Mouse (Mus musculus) midbrain, embryonic 15.5 days (tissue): ENCODE measurements at regions not wholly inside any gene's neighbourhood (a gene's known extent, or its start where the extent isn't known, plus 50 kb on each side); places are given as distances from the start of the nearest gene placed in this dataset.

Source experiments
- ATAC-seq: fragments of 200-750 bp; cut with Nextera tagmentation; replicated peaks from 2 replicates; pipeline ENCODE4 v1.8.0; 2017; ENCODE audit warnings: moderate TSS enrichment
- H3K27ac ChIP-seq: fragments of 300-500 bp; sonication (generic); 2 replicates; pipeline ENCODE4 v1.5.1; 2015; ENCODE audit warnings: mild to moderate bottlenecking, inconsistent platforms
- H3K27me3 ChIP-seq: fragments of 300-500 bp; sonication (generic); replicated peaks from 2 replicates; pipeline ENCODE4 v1.6.1; 2015; ENCODE audit warnings: inconsistent platforms
- H3K36me3 ChIP-seq: fragments of 300-500 bp; sonication (generic); replicated peaks from 2 replicates; pipeline ENCODE4 v1.6.1; 2015; ENCODE audit warnings: inconsistent platforms
- H3K4me1 ChIP-seq: fragments of 300-500 bp; sonication (generic); 2 replicates; pipeline ENCODE4 v1.6.1; 2015; ENCODE audit warnings: inconsistent platforms
- H3K4me2 ChIP-seq: fragments of 300-500 bp; sonication (generic); 2 replicates; pipeline ENCODE4 v1.6.1; 2015; ENCODE audit warnings: inconsistent platforms, mild to moderate bottlenecking, moderate library complexity
- H3K4me3 ChIP-seq: fragments of 300-500 bp; sonication (generic); 2 replicates; pipeline ENCODE4 v1.5.1; 2015; ENCODE audit warnings: mild to moderate bottlenecking, inconsistent platforms
- H3K9ac ChIP-seq: fragments of 300-500 bp; sonication (generic); 2 replicates; pipeline ENCODE4 v1.6.1; 2015; ENCODE audit warnings: mild to moderate bottlenecking, inconsistent platforms
- H3K9me3 ChIP-seq: fragments of 300-500 bp; sonication (generic); 2 replicates; pipeline ENCODE4 v1.6.1; 2016; ENCODE audit warnings: inconsistent platforms
- WGBS: fragments of 180-500 bp; shearing (Covaris S2); methylation state at CpG from one replicate; pipeline ENCODE4 v1.1.7; 2015; ENCODE audit warnings: mixed read lengths; 5-methylcytosine and 5-hydroxymethylcytosine counted together

GRCm38 (mm10) chr8:96237940-96238339 lies 349.6 kb upstream of the Got2 start:
- Histone ChIP-seq H3K9me3 (no peaks in the 10 kb centered on the region), H3K27ac (no peak overlapping the region), H3K27me3 (no peaks in the 10 kb centered on the region), H3K4me2 (no peak overlapping the region), H3K4me1 (no peaks in the 10 kb centered on the region), H3K4me3 (no peak overlapping the region), H3K36me3 (no peaks in the 10 kb centered on the region), H3K9ac (no peak overlapping the region)
- ATAC-seq = no peak
- WGBS = 93% methylated on average over 3 of the region's 3 CpGs

GRCm38 (mm10) chr8:96230412-96230811 lies 342.1 kb upstream of the Got2 start:
- 32% methylated on average over 4 of the region's 4 CpGs for WGBS
- Histone ChIP-seq H3K4me2 (no peak overlapping the region), H3K36me3 (no peaks in the 10 kb centered on the region), H3K9me3 (no peaks in the 10 kb centered on the region), H3K4me1 (0 out of 2 replicates have a peak, but pooled peaks cover 4% of the 10 kb centered on the region), H3K27ac (no peak overlapping the region), H3K27me3 (no peaks in the 10 kb centered on the region), H3K4me3 (no peak overlapping the region), H3K9ac (no peak overlapping the region)
- no peak for ATAC-seq
